Mouse (Mus musculus) liver, embryonic 14.5 days (tissue): Measurements from ENCODE around the gene Socs4. TPM values are rescaled to one million over a fixed set of nuclear protein-coding genes. Genes with fewer than 3 reads are reported as not detected.

Experiments
- ATAC-seq: fragments of 200-750 bp; cut with Nextera tagmentation; 2 replicates; pipeline ENCODE4 v1.8.0; 2017; ENCODE audit warnings: moderate number of reproducible peaks, mild to moderate bottlenecking, moderate library complexity; ENCODE audit not compliant: insufficient read depth
- DNase-seq, 3 experiments: peaks; one replicate each; pipeline ENCODE4 v3.0.0-alpha.2; 2012 to 2013; ENCODE audit warnings: low read depth in 3 of 3, low spot score in 3 of 3
- H3K27ac ChIP-seq: fragments of 300-500 bp; sonication (generic); 2 replicates; pipeline ENCODE4 v1.5.1; 2014; ENCODE audit warnings: moderate library complexity, mild to moderate bottlenecking, control low read depth, inconsistent platforms
- H3K27me3 ChIP-seq: fragments of 300-500 bp; sonication (generic); 2 replicates; pipeline ENCODE4 v1.6.1; 2014; ENCODE audit warnings: mild to moderate bottlenecking, low read length, moderate library complexity; ENCODE audit not compliant: control insufficient read depth, insufficient read depth
- H3K36me3 ChIP-seq: fragments of 300-500 bp; sonication (generic); replicated peaks from 2 replicates; pipeline ENCODE4 v1.6.1; 2014; ENCODE audit warnings: low read depth; ENCODE audit not compliant: control insufficient read depth, insufficient read depth
- H3K4me1 ChIP-seq, 2 experiments: fragments of 200-500 bp in 1 of 2; fragments of 300-500 bp in 1 of 2; sonication (generic) in 1 of 2; replicated peaks; 2 replicates each; pipeline ENCODE4 v1.6.1; 2012 to 2014; ENCODE audit warnings: antibody characterized with exemption in 1 of 2, inconsistent platforms in 1 of 2, low read length in 1 of 2; ENCODE audit not compliant: control insufficient read depth in 2 of 2, insufficient read depth in 2 of 2
- H3K4me2 ChIP-seq: fragments of 300-500 bp; sonication (generic); 2 replicates; pipeline ENCODE4 v1.6.1; 2014; ENCODE audit warnings: low read depth, mild to moderate bottlenecking, control low read depth, moderate library complexity
- H3K4me3 ChIP-seq, 2 experiments: fragments of 200-500 bp in 1 of 2; fragments of 300-500 bp in 1 of 2; sonication (generic) in 1 of 2; 2 replicates each; pipeline ENCODE4 v1.5.1; 2012 to 2014; ENCODE audit warnings: low read depth in 2 of 2, low read length in 2 of 2, mild to moderate bottlenecking in 2 of 2, control low read depth in 1 of 2, inconsistent platforms in 1 of 2, moderate library complexity in 1 of 2; ENCODE audit not compliant: insufficient read depth in 1 of 2
- H3K9ac ChIP-seq: fragments of 300-500 bp; sonication (generic); replicated peaks from 2 replicates; pipeline ENCODE4 v1.6.1; 2014; ENCODE audit warnings: mild to moderate bottlenecking, control low read depth, moderate library complexity
- H3K9me3 ChIP-seq: fragments of 300-500 bp; sonication (generic); 2 replicates; pipeline ENCODE4 v1.6.1; 2016; ENCODE audit warnings: low read length, mixed read lengths; ENCODE audit not compliant: control insufficient read depth
- CTCF ChIP-seq: IDR thresholded peaks from 2 replicates; pipeline ENCODE4 v1.5.1; 2016; ENCODE audit warnings: antibody characterized with exemption, low read depth, control low read depth
- EP300 ChIP-seq: IDR thresholded peaks from 2 replicates; pipeline ENCODE4 v1.6.1; 2016; ENCODE audit warnings: antibody characterized with exemption, low read depth
- WGBS: fragments of 180-500 bp; shearing (Covaris S2); extraction: QIAGEN DNeasy Blood & Tissue Kit; methylation state at CpG from one replicate; pipeline ENCODE4 v1.1.7; 2014; ENCODE audit not compliant: insufficient replicate concordance; 5-methylcytosine and 5-hydroxymethylcytosine counted together
- polyA plus RNA-seq, 2 experiments: library from polyadenylated mRNA; depleted of rRNA in 1 of 2; stranded (reverse) in 1 of 2; unstranded in 1 of 2; fragments of >200 nt; fragmentation: Nextera tagmentation in 1 of 2; extraction: Ambion mirVana in 1 of 2; gene quantifications; 2 replicates each; pipeline versions ENCODE4 v1.2.1 to v1.2.3; 2012 to 2014

Gene Socs4
- polyA plus RNA-seq, 2 experiments, result 3.0 to 5.2 TPM

DNA sequence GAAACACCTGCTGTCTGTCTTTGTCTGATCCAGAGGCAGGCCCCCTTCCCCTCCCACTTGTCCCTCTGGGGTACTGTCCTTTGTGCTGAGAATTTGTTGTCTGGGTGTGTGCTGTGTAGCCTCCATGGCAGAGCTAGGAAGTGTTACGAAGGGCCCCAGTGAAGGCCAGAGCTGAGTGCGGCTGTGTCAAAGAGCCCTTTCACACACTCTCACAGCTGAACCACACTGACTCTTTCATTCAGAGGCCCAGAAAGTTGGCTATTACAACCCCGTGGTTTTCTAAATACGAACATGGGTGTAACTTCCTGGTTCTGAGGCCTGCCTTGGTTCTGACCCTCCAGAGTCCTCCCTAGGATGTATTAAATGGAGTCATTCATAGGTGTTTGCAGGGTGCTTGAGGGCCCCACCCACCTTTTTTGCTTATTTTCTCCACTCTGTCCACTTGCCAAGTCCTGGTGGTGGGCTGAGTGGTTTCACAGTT, 65.1 kb downstream of the Socs4 start:
- ATAC-seq (no peak), DNase-seq (no peak)
- Histone ChIP-seq H3K27me3 (no peaks in the 10 kb centered on the region), H3K4me1 (peaks cover 0 to 3% of the 10 kb centered on the region in 2 experiments; a peak in 2 of 4 replicates), H3K36me3 (no peaks in the 10 kb centered on the region), H3K9ac (no peak overlapping the region), H3K4me3 (no peak overlapping the region), H3K27ac (no peak overlapping the region), H3K4me2 (no peak overlapping the region), H3K9me3 (no peaks in the 10 kb centered on the region)
- WGBS, result 57% methylated on average over 4 of the region's 4 CpGs
- no peak for TF ChIP-seq EP300
- TF ChIP-seq CTCF, result no peak

Other genes with a start within 250 kb of the Socs4 start
- gene Gch1, start 87.5 kb upstream of the Socs4 start, polyA plus RNA-seq (2012; rRNA removed), result 1.9 and 2.4 TPM in 2 replicates
- gene Gch1, start 87.5 kb upstream of the Socs4 start, polyA plus RNA-seq (2014; fragmentation: Nextera tagmentation; extraction: Ambion mirVana), result 3.8 and 3.9 TPM in 2 replicates
- 20.5 and 34.9 TPM in 2 replicates for gene Wdhd1, start 74 bp upstream of the Socs4 start, polyA plus RNA-seq (2012; rRNA removed)
- 33.8 and 40.9 TPM in 2 replicates for gene Wdhd1, start 74 bp upstream of the Socs4 start, polyA plus RNA-seq (2014; fragmentation: Nextera tagmentation; extraction: Ambion mirVana)
- 19.1 TPM in 2 replicates for gene Mapk1ip1l, start 21.3 kb downstream of the Socs4 start, polyA plus RNA-seq (2012; rRNA removed)
- 26.3 and 30.7 TPM in 2 replicates for gene Mapk1ip1l, start 21.3 kb downstream of the Socs4 start, polyA plus RNA-seq (2014; fragmentation: Nextera tagmentation; extraction: Ambion mirVana)
- 11.7 and 16.3 TPM in 2 replicates for gene Lgals3, start 90.8 kb downstream of the Socs4 start, polyA plus RNA-seq (2012; rRNA removed)
- 27.4 and 40.5 TPM in 2 replicates for gene Lgals3, start 90.8 kb downstream of the Socs4 start, polyA plus RNA-seq (2014; fragmentation: Nextera tagmentation; extraction: Ambion mirVana)
- 35.3 and 42.5 TPM in 2 replicates for gene Dlgap5, start 141.5 kb downstream of the Socs4 start, polyA plus RNA-seq (2012; rRNA removed)
- gene Dlgap5, start 141.5 kb downstream of the Socs4 start, polyA plus RNA-seq (2014; fragmentation: Nextera tagmentation; extraction: Ambion mirVana), result 46.2 and 51.4 TPM in 2 replicates
- gene Fbxo34, start 173.5 kb downstream of the Socs4 start, polyA plus RNA-seq (2012; rRNA removed), result 20.2 and 24.4 TPM in 2 replicates
- gene Fbxo34, start 173.5 kb downstream of the Socs4 start, polyA plus RNA-seq (2014; fragmentation: Nextera tagmentation; extraction: Ambion mirVana), result 33.4 and 37.1 TPM in 2 replicates